Mouse (Mus musculus) intestine, embryonic 15.5 days (tissue): ENCODE results near the gene Stx17. TPM values are rescaled to one million over a fixed set of nuclear protein-coding genes. Genes with fewer than 3 reads are reported as not detected.

Experiments
- ATAC-seq: fragments of 200-750 bp; cut with Nextera tagmentation; 2 replicates; pipeline ENCODE4 v1.8.0; 2017; ENCODE audit warnings: moderate TSS enrichment, moderate library complexity
- H3K27ac ChIP-seq: fragments of 300-500 bp; sonication (generic); 2 replicates; pipeline ENCODE4 v1.5.1; 2015; ENCODE audit warnings: mild to moderate bottlenecking, inconsistent platforms
- H3K27me3 ChIP-seq: fragments of 300-500 bp; sonication (generic); replicated peaks from 2 replicates; pipeline ENCODE4 v1.6.1; 2015; ENCODE audit warnings: inconsistent platforms
- H3K36me3 ChIP-seq: fragments of 300-500 bp; sonication (generic); 2 replicates; pipeline ENCODE4 v1.6.1; 2015; ENCODE audit warnings: inconsistent platforms
- H3K4me1 ChIP-seq: fragments of 300-500 bp; sonication (generic); replicated peaks from 2 replicates; pipeline ENCODE4 v1.6.1; 2015; ENCODE audit warnings: inconsistent platforms
- H3K4me2 ChIP-seq: fragments of 300-500 bp; sonication (generic); replicated peaks from 2 replicates; pipeline ENCODE4 v1.6.1; 2015; ENCODE audit warnings: mild to moderate bottlenecking, inconsistent platforms
- H3K4me3 ChIP-seq: fragments of 300-500 bp; sonication (generic); replicated peaks from 2 replicates; pipeline ENCODE4 v1.5.1; 2015; ENCODE audit warnings: inconsistent platforms
- H3K9ac ChIP-seq: fragments of 300-500 bp; sonication (generic); 2 replicates; pipeline ENCODE4 v1.6.1; 2015; ENCODE audit warnings: inconsistent platforms
- H3K9me3 ChIP-seq: fragments of 300-500 bp; sonication (generic); 2 replicates; pipeline ENCODE4 v1.6.1; 2016; ENCODE audit warnings: inconsistent platforms
- WGBS: fragments of 180-500 bp; shearing (Covaris S2); methylation state at CpG from one replicate; pipeline ENCODE4 v1.1.7; 2015; 5-methylcytosine and 5-hydroxymethylcytosine counted together
- microRNA counts: library from miRNA; unstranded; fragments of <30 nt; microRNA quantifications from one replicate; lab custom pipeline; 2016
- polyA plus RNA-seq: library from polyadenylated mRNA; unstranded; fragments of >200 nt; fragmentation: Nextera tagmentation; extraction: Ambion mirVana; gene quantifications from 2 replicates; pipeline ENCODE4 v1.2.1, GENCODE M21; 2015

Stx17 gene
- polyA plus RNA-seq, 1 experiment from 2014 or later, result 27.1 TPM

- Histone ChIP-seq H3K9ac (no peak overlapping the region), H3K4me2 (no peak overlapping the region), H3K27ac (no peak overlapping the region), H3K36me3 (peaks cover 3% of the 10 kb centered on the region; the same call in 1 of the 2 replicates), H3K4me1 (no peaks in the 10 kb centered on the region), H3K9me3 (no peaks in the 10 kb centered on the region), H3K27me3 (no peaks in the 10 kb centered on the region), H3K4me3 (no peak overlapping the region)
- ATAC-seq, result no peak
- WGBS, result 78% methylated on average over 6 of the region's 6 CpGs
Measured at GRCm38 (mm10) chr4:48181366-48181765, 56.7 kb downstream of the Stx17 start.

DNA sequence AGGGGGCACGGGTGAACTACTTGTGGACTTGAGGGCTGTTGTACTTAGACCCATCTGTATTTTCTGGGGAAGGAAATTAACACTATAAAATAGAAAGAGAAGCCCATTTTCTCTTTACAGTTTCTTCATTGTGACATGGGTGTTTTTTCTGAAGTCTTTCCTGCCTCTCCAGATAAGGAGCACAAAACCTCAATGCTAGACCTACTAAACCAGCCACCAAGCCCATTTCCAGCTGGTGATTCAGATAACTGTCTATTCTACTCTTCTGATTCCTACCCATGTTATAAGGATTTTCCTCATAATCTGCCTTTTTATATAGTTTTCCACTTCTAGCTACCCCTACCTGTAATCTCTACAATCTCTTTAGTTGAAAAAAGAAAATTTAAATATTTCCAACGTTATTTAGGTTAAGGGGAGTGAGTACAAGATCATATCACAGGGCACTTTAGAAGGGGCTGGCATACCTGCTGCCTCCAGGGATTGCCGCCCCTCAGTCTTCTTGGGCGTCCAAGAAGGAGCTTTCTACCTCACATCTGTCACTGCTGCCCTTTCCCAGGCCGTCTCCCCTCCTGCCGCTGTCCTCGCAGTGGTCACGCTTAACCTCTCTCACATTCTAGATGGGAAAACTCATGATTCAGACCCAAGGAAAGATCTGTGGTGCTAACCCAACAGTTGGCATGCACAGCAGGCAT is 57.5 kb downstream of the Stx17 start:
- no peaks in the 10 kb centered on the region for H3K27me3 ChIP-seq
- H3K9me3 ChIP-seq, result no peaks in the 10 kb centered on the region
- no peaks in the 10 kb centered on the region for H3K4me1 ChIP-seq
- no peak overlapping the region for H3K4me3 ChIP-seq
- H3K36me3 ChIP-seq, result peaks cover 3% of the 10 kb centered on the region; the same call in 1 of the 2 replicates
- no peak overlapping the region for H3K4me2 ChIP-seq
- no peak overlapping the region for H3K27ac ChIP-seq
- no peak for ATAC-seq
- 90% methylated on average over 8 of the region's 8 CpGs for WGBS
- H3K9ac ChIP-seq, result no peak overlapping the region

- H3K4me2 ChIP-seq, result no peak overlapping the region
- H3K4me3 ChIP-seq, result no peak overlapping the region
- H3K36me3 ChIP-seq, result peaks cover 4% of the 10 kb centered on the region; the same call in 1 of the 2 replicates
- WGBS, result 94% methylated on average over 3 of the region's 3 CpGs
- no peaks in the 10 kb centered on the region for H3K4me1 ChIP-seq
- H3K9me3 ChIP-seq, result no peaks in the 10 kb centered on the region
- ATAC-seq, result no peak
- no peak overlapping the region for H3K9ac ChIP-seq
- no peaks in the 10 kb centered on the region for H3K27me3 ChIP-seq
- no peak overlapping the region for H3K27ac ChIP-seq
Measured at GRCm38 (mm10) chr4:48197925-48198324, 73.2 kb downstream of the Stx17 start.

DNA sequence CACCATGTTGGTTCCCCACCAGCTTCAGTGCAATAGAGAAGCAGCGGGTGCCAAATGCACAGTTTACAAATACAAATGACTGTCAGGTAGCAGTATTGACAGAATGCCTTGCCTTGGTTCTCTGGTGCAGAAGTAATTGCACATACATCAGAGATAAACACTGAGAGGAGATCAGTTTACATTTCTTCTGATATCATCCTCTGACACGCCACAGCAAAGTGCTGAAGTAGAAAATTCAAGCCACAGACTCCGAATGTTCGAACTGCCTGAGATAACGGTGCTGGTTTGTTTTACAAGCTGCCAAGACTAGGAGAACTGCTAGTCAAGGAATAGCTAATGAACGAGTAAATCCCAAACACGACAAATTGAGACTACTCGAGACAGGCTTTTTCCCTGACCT is 73.7 kb downstream of the Stx17 start:
- H3K4me3 ChIP-seq, result no peak overlapping the region
- ATAC-seq, result no peak
- no peak overlapping the region for H3K9ac ChIP-seq
- no peaks in the 10 kb centered on the region for H3K27me3 ChIP-seq
- H3K4me2 ChIP-seq, result no peak overlapping the region
- H3K9me3 ChIP-seq, result no peaks in the 10 kb centered on the region
- H3K4me1 ChIP-seq, result no peaks in the 10 kb centered on the region
- H3K27ac ChIP-seq, result no peak overlapping the region
- peaks cover 4% of the 10 kb centered on the region; the same call in 1 of the 2 replicates for H3K36me3 ChIP-seq
- 63% methylated on average over 8 of the region's 8 CpGs for WGBS

DNA sequence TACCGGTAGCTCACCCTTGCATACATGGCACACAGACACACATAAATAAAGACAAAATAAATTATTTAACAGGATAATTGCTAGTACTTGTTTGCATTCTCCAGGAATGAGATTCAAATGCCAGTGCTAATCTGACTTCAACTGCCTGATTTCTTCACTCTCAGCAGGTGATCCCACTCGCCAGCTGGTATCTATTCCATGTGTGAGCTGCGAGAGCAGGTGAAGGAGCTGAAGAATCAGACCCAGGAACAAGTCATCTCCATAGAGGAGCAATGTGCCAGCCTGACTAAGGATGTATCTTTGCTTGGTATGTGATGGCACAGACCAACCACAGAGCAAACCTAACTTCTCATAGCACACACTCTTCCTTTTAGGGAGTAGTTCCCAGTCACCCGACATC is 78.8 kb downstream of the Stx17 start:
- Histone ChIP-seq H3K27ac (no peak overlapping the region), H3K4me2 (no peak overlapping the region), H3K9me3 (no peaks in the 10 kb centered on the region), H3K27me3 (no peaks in the 10 kb centered on the region), H3K36me3 (peaks cover 10% of the 10 kb centered on the region; the same call in 1 of the 2 replicates), H3K4me3 (no peak overlapping the region), H3K9ac (no peak overlapping the region), H3K4me1 (no peaks in the 10 kb centered on the region)
- ATAC-seq, result no peak
- WGBS, result 93% methylated on average over 4 of the region's 4 CpGs

- Histone ChIP-seq H3K4me1 (no peaks in the 10 kb centered on the region), H3K27me3 (no peaks in the 10 kb centered on the region), H3K27ac (no peak overlapping the region), H3K9ac (no peak overlapping the region), H3K4me2 (no peak overlapping the region), H3K36me3 (no peaks in the 10 kb centered on the region), H3K9me3 (no peaks in the 10 kb centered on the region), H3K4me3 (no peak overlapping the region)
- whole genome bisulfite sequencing, result 30% methylated on average over 2 of the region's 2 CpGs
- ATAC-seq, result peak; percentile 81
Measured at GRCm38 (mm10) chr4:48225173-48225572, 100.5 kb downstream of the Stx17 start.

GRCm38 (mm10) chr4:48225604-48226003 is 100.9 kb downstream of the Stx17 start:
- no peak overlapping the region for H3K4me2 ChIP-seq
- 36% methylated on average over 3 of the region's 3 CpGs for WGBS
- no peaks in the 10 kb centered on the region for H3K4me1 ChIP-seq
- ATAC-seq, result peak; percentile 77; the same call in 1 of the 2 replicates
- no peak overlapping the region for H3K4me3 ChIP-seq
- no peak overlapping the region for H3K27ac ChIP-seq
- H3K36me3 ChIP-seq, result no peaks in the 10 kb centered on the region
- no peak overlapping the region for H3K9ac ChIP-seq
- no peaks in the 10 kb centered on the region for H3K9me3 ChIP-seq
- H3K27me3 ChIP-seq, result no peaks in the 10 kb centered on the region

GRCm38 (mm10) chr4:48226800-48227199 is 102.1 kb downstream of the Stx17 start:
- H3K27ac ChIP-seq, result no peak overlapping the region
- no peaks in the 10 kb centered on the region for H3K36me3 ChIP-seq
- no peaks in the 10 kb centered on the region for H3K27me3 ChIP-seq
- H3K9ac ChIP-seq, result no peak overlapping the region
- no peak overlapping the region for H3K4me2 ChIP-seq
- H3K4me3 ChIP-seq, result no peak overlapping the region
- no peaks in the 10 kb centered on the region for H3K9me3 ChIP-seq
- 24% methylated on average over 3 of the region's 3 CpGs for WGBS
- H3K4me1 ChIP-seq, result no peaks in the 10 kb centered on the region
- ATAC-seq, result peak; percentile 62; the same call in 1 of the 2 replicates

MicroRNA genes within 50 kb of the gene (microRNA counts, 519-probe panel; counts per million panel counts)
- 1,832 counts per million, percentile 38 among the panel's probes with 10 or more counts for microRNA mmu-miR-1958 (lab: Ali Mortazavi, UCI)

Other genes starting within 250 kb of the Stx17 start
- gene Nr4a3, start 79.8 kb upstream of the Stx17 start, polyA plus RNA-seq, result 0.19 and 0.23 TPM in 2 replicates
- 99.6 and 110 TPM in 2 replicates for gene Erp44, start 154.6 kb downstream of the Stx17 start, polyA plus RNA-seq
- 6.6 and 6.8 TPM in 2 replicates for gene Invs, start 154.8 kb downstream of the Stx17 start, polyA plus RNA-seq